Mouse (Mus musculus): ENCODE measurements at regions not wholly inside any gene's neighbourhood (a gene's known extent, or its start where the extent isn't known, plus 50 kb on each side); places are given as distances from the start of the nearest gene placed in this dataset.
A peak's percentile ranks its signal among the peaks of the same experiment; 100 is the strongest.

- no peak for DNase-seq
Measured at GRCm38 (mm10) chr16:39102151-39102550, 209.7 kb downstream of the Igsf11 start.

- no peak for DNase-seq
Measured at GRCm38 (mm10) chr16:39103360-39104095, 211.1 kb downstream of the Igsf11 start.

- DNase-seq = peak; percentile 52 to 81
Measured at GRCm38 (mm10) chr16:39109383-39110033, 217.0 kb downstream of the Igsf11 start.

- no peak for DNase-seq
Measured at GRCm38 (mm10) chr16:39110089-39110488, 217.6 kb downstream of the Igsf11 start.

GRCm38 (mm10) chr16:39118059-39118458 lies 225.6 kb downstream of the Igsf11 start:
- peak; percentile 37 to 57 for DNase-seq

- DNase-seq = no peak
Measured at GRCm38 (mm10) chr16:39119811-39120210, 227.3 kb downstream of the Igsf11 start.

GRCm38 (mm10) chr16:39123445-39123952 lies 231.0 kb downstream of the Igsf11 start:
- no peak for DNase-seq

GRCm38 (mm10) chr16:39132459-39132858 lies 240.0 kb downstream of the Igsf11 start:
- no peak for DNase-seq

- DNase-seq = no peak
Measured at GRCm38 (mm10) chr16:39135777-39136176, 243.3 kb downstream of the Igsf11 start.

- DNase-seq = no peak
Measured at GRCm38 (mm10) chr16:39147151-39147550, 254.7 kb downstream of the Igsf11 start.

- DNase-seq = no peak
Measured at GRCm38 (mm10) chr16:39151325-39152318, 259.2 kb downstream of the Igsf11 start.

- DNase-seq = no peak
Measured at GRCm38 (mm10) chr16:39158893-39159292, 266.4 kb downstream of the Igsf11 start.

- DNase-seq = no peak
Measured at GRCm38 (mm10) chr16:39159725-39160124, 267.3 kb downstream of the Igsf11 start.

- DNase-seq = peak in 1 of 2 experiments; percentile 6
Measured at GRCm38 (mm10) chr16:39162684-39163083, 270.2 kb downstream of the Igsf11 start.

- peak in 1 of 2 experiments; percentile 14 for DNase-seq
Measured at GRCm38 (mm10) chr16:39191861-39192260, 299.4 kb downstream of the Igsf11 start.

GRCm38 (mm10) chr16:39195431-39195830 lies 303.0 kb downstream of the Igsf11 start:
- DNase-seq = peak; percentile 45 to 54

GRCm38 (mm10) chr16:39196896-39197295 lies 304.4 kb downstream of the Igsf11 start:
- DNase-seq = no peak

GRCm38 (mm10) chr16:39223551-39223950 lies 331.1 kb downstream of the Igsf11 start:
- no peak for DNase-seq

GRCm38 (mm10) chr16:39229501-39229900 lies 337.0 kb downstream of the Igsf11 start:
- DNase-seq = no peak

GRCm38 (mm10) chr16:39230439-39230838 lies 338.0 kb downstream of the Igsf11 start:
- DNase-seq = peak in 1 of 2 experiments; percentile 4

- no peak for DNase-seq
Measured at GRCm38 (mm10) chr16:39234290-39234689, 341.8 kb downstream of the Igsf11 start.

- DNase-seq = no peak
Measured at GRCm38 (mm10) chr16:39273490-39273889, 381.0 kb downstream of the Igsf11 start.

GRCm38 (mm10) chr16:39284484-39284883 lies 392.0 kb downstream of the Igsf11 start:
- no peak for DNase-seq

Data from cerebellum, postnatal 25 days (tissue).